Mouse (Mus musculus) liver, adult (tissue): ENCODE data around the gene Atf6b.

ENCODE experiments used
- GATA4 ChIP-seq: IDR thresholded peaks from 2 replicates; pipeline ENCODE4 v1.6.1; 2014; ENCODE audit warnings: mild to moderate bottlenecking, low read length; ENCODE audit not compliant: insufficient replicate concordance

Gene Atf6b

GRCm38 (mm10) chr17:34635671-34636070, 11.3 kb upstream of the Atf6b start:
- TF ChIP-seq GATA4: no peak

DNA sequence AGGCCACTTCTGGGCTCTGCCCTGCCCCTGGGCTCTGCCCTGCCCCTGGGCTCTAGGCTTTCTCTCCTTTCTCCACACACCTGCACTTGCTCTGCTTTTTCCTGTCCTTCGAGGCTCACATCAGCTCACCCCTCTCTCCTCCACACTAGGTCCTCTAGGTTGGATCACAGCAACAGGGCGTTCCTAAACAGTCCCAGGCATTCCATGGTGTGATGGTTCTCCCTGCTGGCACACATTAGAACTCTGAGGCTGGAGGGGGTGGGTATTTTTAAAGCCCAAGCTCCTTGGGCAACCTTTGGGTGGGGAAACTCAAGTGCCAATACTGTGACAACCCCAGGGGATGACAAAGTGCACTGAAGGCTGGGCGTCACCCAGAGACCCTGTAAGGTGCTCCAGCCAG, 9.5 kb upstream of the Atf6b start:
- TF ChIP-seq GATA4: no peak

- no peak for TF ChIP-seq GATA4
Measured at GRCm38 (mm10) chr17:34639461-34640255, 7.3 kb upstream of the Atf6b start.

DNA sequence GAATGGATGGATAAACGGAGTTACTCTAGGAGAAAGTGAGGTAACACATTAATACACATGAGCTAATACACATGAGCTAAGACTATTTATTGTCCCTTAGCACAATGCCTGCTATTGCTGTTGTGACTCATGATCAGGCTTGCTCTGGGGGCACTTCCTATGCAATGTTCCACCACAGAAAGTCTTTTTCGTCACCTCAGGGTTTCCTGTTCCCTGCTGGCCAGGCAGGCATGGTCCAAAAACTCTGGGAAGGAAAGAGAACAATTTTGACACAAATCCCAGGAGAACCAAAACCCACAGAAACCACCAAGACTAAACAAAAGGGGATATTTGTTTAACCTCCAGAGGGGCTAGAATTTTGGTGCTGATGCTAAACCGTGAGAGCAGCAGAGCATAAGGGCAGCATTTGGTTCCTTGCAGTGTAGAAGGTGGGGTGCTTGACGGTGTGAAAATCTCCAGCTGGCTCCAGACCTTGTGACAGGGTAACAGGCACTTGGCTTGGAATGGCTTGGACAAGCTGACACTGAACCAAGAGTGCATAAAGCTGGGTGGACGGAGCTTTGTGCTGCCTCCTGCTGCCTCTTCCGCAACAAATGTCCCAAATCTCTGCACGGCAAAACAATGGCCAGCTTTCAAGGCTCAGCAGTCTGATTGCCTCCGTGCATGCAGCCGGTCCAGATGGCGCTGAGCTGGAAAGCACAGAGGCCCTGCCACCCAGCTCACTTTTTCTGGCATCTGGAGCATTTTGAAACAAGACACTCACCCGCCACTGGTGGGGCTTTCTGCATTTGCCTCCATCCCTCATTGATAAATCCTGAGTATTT, 6.0 kb upstream of the Atf6b start:
- TF ChIP-seq GATA4: no peak

- no peak for TF ChIP-seq GATA4
Measured at GRCm38 (mm10) chr17:34641945-34642344, 5.0 kb upstream of the Atf6b start.

- TF ChIP-seq GATA4: no peak
Measured at GRCm38 (mm10) chr17:34643379-34643778, 3.6 kb upstream of the Atf6b start.

DNA sequence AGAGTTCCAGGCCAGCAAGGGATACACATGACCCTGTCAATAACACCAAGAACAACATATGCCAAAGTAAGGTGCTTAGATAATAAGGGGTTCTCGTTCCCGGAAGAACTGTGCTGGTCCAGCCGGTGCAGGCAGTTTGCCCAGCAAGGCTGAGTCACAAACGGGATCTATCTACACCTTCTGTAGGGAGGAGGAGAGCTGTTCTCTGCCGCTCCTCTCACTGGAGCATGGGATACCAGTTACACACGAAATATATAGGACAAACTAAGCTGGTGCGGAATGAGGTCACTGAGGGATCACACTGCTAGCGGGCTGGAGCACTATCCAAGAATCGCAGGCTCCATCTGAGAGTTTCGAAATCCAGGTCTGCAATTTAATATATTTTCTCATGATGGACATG, 3.0 kb upstream of the Atf6b start:
- TF ChIP-seq GATA4: no peak

- no peak for TF ChIP-seq GATA4
Measured at GRCm38 (mm10) chr17:34644608-34645007, 2.3 kb upstream of the Atf6b start, which contains the start of gene Fkbpl. Gene Fkbpl (plus strand): TSS chr17:34644764.

DNA sequence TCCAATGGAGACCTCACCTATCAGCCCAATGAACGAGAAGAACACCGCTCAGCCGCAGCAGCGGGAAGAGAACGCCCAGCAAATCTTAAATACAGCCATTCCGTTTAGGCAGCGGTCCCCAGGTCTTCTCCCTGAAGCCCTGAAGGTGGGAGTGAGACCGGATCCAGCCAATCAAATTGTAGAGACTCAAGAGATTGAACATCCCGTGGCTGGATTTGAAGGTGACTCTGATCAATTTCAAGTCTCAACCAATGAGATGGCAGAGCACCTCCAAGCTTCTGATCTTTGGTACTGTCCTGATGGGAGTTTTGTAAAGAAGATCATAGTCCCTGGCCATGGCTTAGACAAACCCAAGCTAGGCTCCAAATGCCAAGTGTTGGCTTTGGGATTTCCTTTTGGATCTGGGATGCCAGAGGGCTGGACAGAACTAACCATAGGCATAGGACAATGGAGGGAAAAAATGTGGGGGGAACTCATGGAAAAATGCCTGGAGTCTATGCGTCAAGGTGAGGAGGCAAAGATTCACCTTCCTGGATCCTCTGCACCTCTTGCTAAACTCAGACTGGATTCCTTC, 1.6 kb upstream of the Atf6b start:
- TF ChIP-seq GATA4: no peak

DNA sequence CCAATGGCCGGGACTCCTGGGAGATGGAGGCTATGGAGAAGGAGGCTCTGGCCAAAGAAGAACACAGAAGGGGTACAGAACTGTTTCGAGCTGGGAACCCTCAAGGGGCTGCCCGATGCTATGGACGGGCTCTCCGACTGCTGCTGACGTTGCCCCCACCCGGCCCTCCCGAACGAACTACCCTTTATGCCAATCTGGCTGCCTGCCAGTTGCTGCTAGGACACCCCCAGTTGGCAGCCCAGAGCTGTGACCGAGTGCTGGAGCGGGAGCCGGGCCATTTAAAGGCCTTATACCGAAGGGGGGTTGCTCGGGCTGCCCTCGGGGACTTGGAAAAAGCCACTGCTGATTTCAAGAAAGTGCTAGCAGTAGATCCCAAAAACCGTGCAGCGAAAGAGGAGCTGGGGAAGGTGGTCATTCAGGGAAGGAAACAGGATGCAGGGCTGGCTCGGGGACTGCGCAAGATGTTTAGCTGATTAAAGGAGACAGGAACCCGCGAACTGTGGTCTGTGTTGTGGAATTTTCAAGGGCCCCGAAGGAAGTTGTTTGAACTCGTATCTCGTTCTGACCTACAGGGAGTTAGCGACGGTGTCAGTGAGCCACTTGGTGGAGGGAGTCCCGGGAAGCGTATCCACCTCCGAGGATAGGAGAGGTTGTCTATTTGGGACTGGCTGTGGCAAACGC, 975 bp upstream of the Atf6b start:
- no peak for TF ChIP-seq GATA4

GRCm38 (mm10) chr17:34648141-34648890, 1.4 kb downstream of the Atf6b start:
- no peak for TF ChIP-seq GATA4

- no peak for TF ChIP-seq GATA4
Measured at GRCm38 (mm10) chr17:34649106-34649864, 2.3 kb downstream of the Atf6b start.

DNA sequence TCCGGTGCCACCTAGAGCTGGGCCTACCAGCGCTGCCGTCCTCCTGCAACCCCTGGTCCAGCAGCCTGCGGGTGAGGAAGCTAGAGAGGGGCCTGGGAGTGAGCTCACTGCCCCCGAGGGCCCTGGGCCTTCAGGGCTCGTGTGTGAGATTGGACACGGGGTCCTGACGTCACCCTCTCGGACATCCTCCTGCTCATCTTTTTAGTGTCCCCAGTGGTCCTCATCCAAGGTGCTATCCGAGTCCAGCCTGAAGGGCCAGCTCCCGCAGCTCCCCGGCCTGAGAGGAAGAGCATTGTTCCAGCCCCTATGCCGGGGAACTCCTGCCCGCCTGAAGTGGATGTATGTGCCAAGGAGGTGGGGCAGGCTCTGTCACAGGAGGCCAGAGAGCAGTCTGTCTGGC, 3.8 kb downstream of the Atf6b start:
- TF ChIP-seq GATA4: no peak

- no peak for TF ChIP-seq GATA4
Measured at GRCm38 (mm10) chr17:34651507-34652221, 4.7 kb downstream of the Atf6b start.

DNA sequence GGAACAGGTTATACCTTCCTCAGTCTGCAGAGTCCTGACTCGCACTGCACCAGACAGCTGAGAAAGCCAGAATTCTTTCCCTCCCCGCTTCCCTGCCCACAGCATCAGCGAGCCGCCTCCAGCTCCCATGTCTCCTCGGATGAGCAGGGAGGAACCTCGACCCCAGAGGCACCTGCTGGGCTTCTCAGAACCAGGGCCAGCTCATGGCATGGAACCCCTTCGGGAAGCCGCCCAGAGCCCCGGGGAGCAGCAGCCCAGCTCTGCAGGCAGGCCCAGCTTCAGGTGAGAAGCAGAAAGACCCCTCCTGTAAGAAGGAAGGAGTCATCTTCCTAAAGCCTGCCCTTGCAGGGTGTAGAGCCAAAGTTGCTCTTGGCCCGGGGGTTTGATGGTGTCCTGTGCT, 5.6 kb downstream of the Atf6b start:
- TF ChIP-seq GATA4: no peak
